Mouse (Mus musculus) olfactory bulb, adult 2 months (tissue): Measurements from ENCODE around the gene Cox15. TPM values are rescaled to one million over a fixed set of nuclear protein-coding genes. Genes with fewer than 3 reads are reported as not detected.

ENCODE experiments used
- H3K27ac ChIP-seq: fragments of 200-500 bp; 2 replicates; pipeline ENCODE4 v1.5.1; 2012; ENCODE audit warnings: low read depth, low read length; ENCODE audit not compliant: insufficient read depth
- H3K4me1 ChIP-seq: fragments of 200-500 bp; 2 replicates; pipeline ENCODE4 v1.6.1; 2012; ENCODE audit warnings: low read length; ENCODE audit not compliant: control insufficient read depth, insufficient read depth
- H3K4me3 ChIP-seq: fragments of 200-500 bp; 2 replicates; pipeline ENCODE4 v1.5.1; 2012; ENCODE audit warnings: mild to moderate bottlenecking, low read depth, low read length, moderate library complexity; ENCODE audit not compliant: insufficient read depth
- CTCF ChIP-seq: fragments of 200-500 bp; IDR thresholded peaks from 2 replicates; pipeline ENCODE4 v1.5.1; 2012; ENCODE audit warnings: low read depth, mild to moderate bottlenecking, low read length, moderate library complexity; ENCODE audit not compliant: insufficient read depth
- POLR2A ChIP-seq: fragments of 200-500 bp; IDR thresholded peaks from 2 replicates; pipeline ENCODE4 v1.6.1; 2012; ENCODE audit warnings: mild to moderate bottlenecking, low read depth, low read length, moderate library complexity; ENCODE audit not compliant: insufficient read depth
- whole genome bisulfite sequencing: fragments of 180-500 bp; shearing (Covaris S2); methylation state at CpG from one replicate; pipeline ENCODE4 v1.1.7; 2018; 5-methylcytosine and 5-hydroxymethylcytosine counted together
- polyA plus RNA-seq: library from polyadenylated mRNA; stranded (reverse); fragments of >200 nt; gene quantifications from 2 replicates; pipeline ENCODE4 v1.2.4, GENCODE M21; 2012; ENCODE audit warnings: low replicate concordance; ENCODE audit not compliant: missing spikeins, insufficient read depth, insufficient read length

Gene Cox15
- polyA plus RNA-seq, 1 experiment = not detected

GRCm38 (mm10) chr19:43699021-43699762 lies 53.6 kb downstream of the Cox15 start:
- Histone ChIP-seq H3K27ac (no peak overlapping the region), H3K4me3 (no peak overlapping the region), H3K4me1 (peaks cover 9% of the 10 kb centered on the region; the same call in 1 of the 2 replicates)
- 65% methylated on average over 11 of the region's 11 CpGs for WGBS
- TF ChIP-seq POLR2A (no peak), CTCF (no peak)

GRCm38 (mm10) chr19:43697666-43698370 lies 55.0 kb downstream of the Cox15 start:
- no peak overlapping the region for H3K4me3 ChIP-seq
- no peak for TF ChIP-seq CTCF
- TF ChIP-seq POLR2A = no peak
- H3K27ac ChIP-seq = no peak overlapping the region
- peaks cover 10% of the 10 kb centered on the region; the same call in 1 of the 2 replicates for H3K4me1 ChIP-seq
- whole genome bisulfite sequencing = 86% methylated on average over 5 of the region's 5 CpGs

GRCm38 (mm10) chr19:43695514-43695964 lies 57.3 kb downstream of the Cox15 start:
- H3K27ac ChIP-seq = no peak overlapping the region
- H3K4me1 ChIP-seq = peaks cover 12% of the 10 kb centered on the region; the same call in 1 of the 2 replicates
- no peak for TF ChIP-seq POLR2A
- TF ChIP-seq CTCF = no peak
- no peak overlapping the region for H3K4me3 ChIP-seq
- 65% methylated on average over 10 of the region's 10 CpGs for WGBS

GRCm38 (mm10) chr19:43692815-43693214 lies 60.0 kb downstream of the Cox15 start:
- 65% methylated on average over 14 of the region's 14 CpGs for WGBS
- TF ChIP-seq CTCF (no peak), POLR2A (no peak)
- H3K4me3 ChIP-seq = no peak overlapping the region
- H3K4me1 ChIP-seq = peaks cover 6% of the 10 kb centered on the region; the same call in 1 of the 2 replicates
- no peak overlapping the region for H3K27ac ChIP-seq

- H3K4me3 ChIP-seq = peak within 1 kb of the TSS; percentile 87
- TF ChIP-seq POLR2A = peak; percentile 89
- TF ChIP-seq CTCF = no peak; the same call in 1 of the 2 replicates
- H3K4me1 ChIP-seq = peaks cover 3% of the 10 kb centered on the region; the same call in 1 of the 2 replicates
- H3K27ac ChIP-seq = peak within 1 kb of the TSS; percentile 59
- WGBS = under 1% methylated on average over 58 of the region's 60 CpGs
Measured at GRCm38 (mm10) chr19:43689419-43690246, 63.2 kb downstream of the Cox15 start, which contains the start of gene Entpd7. Gene Entpd7, plus strand, starts transcription at chr19:43689672.

Other genes starting within 250 kb of the Cox15 start
- not detected in 2 replicates for gene Got1, start 228.4 kb downstream of the Cox15 start, polyA plus RNA-seq
- not detected in 2 replicates for gene Nkx2-3, start 140.7 kb downstream of the Cox15 start, polyA plus RNA-seq
- 123 TPM in 1 of 2 replicates, not detected in the other for gene Slc25a28, start 78.1 kb downstream of the Cox15 start, polyA plus RNA-seq
- not detected in 2 replicates for gene Entpd7, start 63.3 kb downstream of the Cox15 start, polyA plus RNA-seq
- gene Cutc, start within 50 bp of the Cox15 start, polyA plus RNA-seq = not detected in 2 replicates
- not detected in 2 replicates for gene Abcc2, start 29.2 kb upstream of the Cox15 start, polyA plus RNA-seq
- not detected in 2 replicates for gene Dnmbp, start 187.2 kb upstream of the Cox15 start, polyA plus RNA-seq
- not detected in 2 replicates for gene Cpn1, start 233.6 kb upstream of the Cox15 start, polyA plus RNA-seq